Mouse (Mus musculus) small intestine, adult 2 months (tissue): ENCODE results near the gene Gsto1. TPM values are rescaled to one million over a fixed set of nuclear protein-coding genes. Genes with fewer than 3 reads are reported as not detected.
A peak's percentile ranks its signal among the peaks of the same experiment; 100 is the strongest.

Experiments
- H3K27ac ChIP-seq: fragments of 200-500 bp; 2 replicates; pipeline ENCODE4 v1.5.1; 2012; ENCODE audit warnings: low read depth, low read length, control low read depth, inconsistent platforms; ENCODE audit not compliant: insufficient read depth
- H3K27me3 ChIP-seq: fragments of 200-500 bp; 2 replicates; pipeline ENCODE4 v1.6.1; 2012; ENCODE audit warnings: mild to moderate bottlenecking, moderate library complexity, low read length, inconsistent platforms; ENCODE audit not compliant: control insufficient read depth, insufficient read depth
- H3K36me3 ChIP-seq: fragments of 200-500 bp; 2 replicates; pipeline ENCODE4 v1.6.1; 2012; ENCODE audit warnings: mild to moderate bottlenecking, low read length, control low read depth, inconsistent platforms; ENCODE audit not compliant: control insufficient read depth, insufficient read depth
- H3K4me1 ChIP-seq: fragments of 200-500 bp; 2 replicates; pipeline ENCODE4 v1.6.1; 2012; ENCODE audit warnings: low read length, inconsistent platforms, mixed read lengths; ENCODE audit not compliant: control insufficient read depth, insufficient read depth, insufficient read length
- H3K4me3 ChIP-seq: fragments of 200-500 bp; 2 replicates; pipeline ENCODE4 v1.5.1; 2012; ENCODE audit warnings: low read depth, mild to moderate bottlenecking, control low read depth, inconsistent platforms, low read length, moderate library complexity
- CTCF ChIP-seq: fragments of 200-500 bp; IDR thresholded peaks from 2 replicates; pipeline ENCODE4 v1.5.1; 2012; ENCODE audit warnings: low read depth, mild to moderate bottlenecking, control low read depth, inconsistent platforms, low read length, moderate library complexity, mixed read lengths; ENCODE audit not compliant: insufficient replicate concordance, insufficient read length; ENCODE audit errors: extremely low read depth
- POLR2A ChIP-seq: fragments of 200-500 bp; IDR thresholded peaks from 2 replicates; pipeline ENCODE4 v1.6.1; 2012; ENCODE audit warnings: low read depth, mild to moderate bottlenecking, control low read depth, inconsistent platforms, low read length, moderate library complexity
- WGBS: fragments of 180-500 bp; shearing (Covaris S2); methylation state at CpG from one replicate; pipeline ENCODE4 v1.1.7; 2018; 5-methylcytosine and 5-hydroxymethylcytosine counted together
- polyA plus RNA-seq: library from polyadenylated mRNA; depleted of rRNA; stranded (reverse); fragments of >200 nt; gene quantifications from 2 replicates; pipeline ENCODE4 v1.2.3, GENCODE M21; 2012

The Gsto1 gene
- polyA plus RNA-seq, 1 experiment, result 242 TPM

DNA sequence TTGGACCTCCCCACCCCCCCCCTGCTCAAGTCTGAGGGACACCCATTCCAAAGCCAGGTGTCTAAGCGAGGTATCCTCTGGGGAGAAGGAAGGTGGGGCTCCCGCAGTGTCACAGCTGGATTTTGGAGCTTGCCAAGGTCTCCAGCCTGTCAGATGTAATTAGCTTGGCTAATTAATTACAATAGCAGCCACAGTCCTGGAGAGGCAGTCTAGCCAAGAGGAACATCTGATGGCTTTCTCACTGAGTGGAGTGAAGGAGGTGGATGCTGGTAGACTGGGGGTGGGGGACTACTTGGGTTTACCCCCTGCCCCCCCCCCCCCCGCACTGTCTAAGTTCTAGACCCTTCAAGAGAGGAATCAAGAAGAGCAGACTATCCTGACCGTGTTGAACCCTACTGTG is 48.9 kb downstream of the Gsto1 start:
- peaks cover under 1% of the 10 kb centered on the region; the same call in 1 of the 2 replicates for H3K4me1 ChIP-seq
- no peaks in the 10 kb centered on the region for H3K27me3 ChIP-seq
- no peak overlapping the region for H3K4me3 ChIP-seq
- WGBS, result 60% methylated on average over 4 of the region's 4 CpGs
- TF ChIP-seq POLR2A, result no peak
- TF ChIP-seq CTCF, result no peak
- H3K36me3 ChIP-seq, result no peaks in the 10 kb centered on the region
- H3K27ac ChIP-seq, result no peak overlapping the region

DNA sequence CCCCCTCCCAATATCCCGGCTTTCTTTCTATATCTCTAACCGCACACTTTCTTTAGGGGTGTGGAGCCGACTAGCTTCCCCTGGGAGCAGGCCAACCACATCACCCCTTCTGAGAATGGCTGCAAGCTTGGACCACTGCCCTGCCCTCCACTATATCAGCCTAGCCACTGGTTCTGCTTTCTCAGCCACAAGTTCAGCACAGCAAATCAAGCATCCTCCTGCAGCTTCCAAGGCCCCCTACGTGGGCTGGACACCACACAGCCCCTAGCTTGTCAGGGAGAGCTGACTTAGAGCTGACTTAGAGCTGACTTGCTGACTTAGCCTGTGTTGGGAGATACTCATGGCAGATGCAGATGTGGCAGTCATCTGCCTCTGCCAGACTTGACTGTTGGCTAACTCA is 50.3 kb downstream of the Gsto1 start:
- H3K27ac ChIP-seq, result no peak overlapping the region
- no peaks in the 10 kb centered on the region for H3K36me3 ChIP-seq
- no peak overlapping the region for H3K4me3 ChIP-seq
- TF ChIP-seq CTCF (no peak), POLR2A (no peak)
- peaks cover 8% of the 10 kb centered on the region for H3K4me1 ChIP-seq
- WGBS, result 86% methylated on average over 4 of the region's 4 CpGs
- H3K27me3 ChIP-seq, result no peaks in the 10 kb centered on the region

DNA sequence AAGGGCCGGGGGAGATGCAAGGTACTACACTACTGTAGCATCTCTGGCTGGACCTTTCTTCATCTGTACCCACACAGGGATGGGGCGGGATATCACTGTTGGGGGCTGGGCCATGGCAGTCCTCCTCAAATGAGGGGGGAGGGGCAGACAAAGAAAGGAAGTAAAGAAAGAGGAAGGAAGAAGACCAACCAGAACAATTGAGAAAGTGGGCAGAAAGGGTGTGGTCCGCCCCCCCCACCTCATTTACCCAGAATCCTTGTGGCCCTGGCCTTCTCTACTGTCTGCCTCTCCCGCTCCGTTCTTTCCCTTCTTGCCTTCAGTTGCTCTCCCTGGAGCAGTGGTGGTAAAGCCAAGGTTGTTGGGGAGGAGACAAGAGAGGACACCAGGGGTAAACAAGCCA is 50.8 kb downstream of the Gsto1 start:
- WGBS, result 87% methylated on average over 5 of the region's 5 CpGs
- no peaks in the 10 kb centered on the region for H3K36me3 ChIP-seq
- H3K4me1 ChIP-seq, result peaks cover 8% of the 10 kb centered on the region
- no peak for TF ChIP-seq POLR2A
- no peak for TF ChIP-seq CTCF
- no peak overlapping the region for H3K27ac ChIP-seq
- H3K4me3 ChIP-seq, result no peak overlapping the region
- no peaks in the 10 kb centered on the region for H3K27me3 ChIP-seq

DNA sequence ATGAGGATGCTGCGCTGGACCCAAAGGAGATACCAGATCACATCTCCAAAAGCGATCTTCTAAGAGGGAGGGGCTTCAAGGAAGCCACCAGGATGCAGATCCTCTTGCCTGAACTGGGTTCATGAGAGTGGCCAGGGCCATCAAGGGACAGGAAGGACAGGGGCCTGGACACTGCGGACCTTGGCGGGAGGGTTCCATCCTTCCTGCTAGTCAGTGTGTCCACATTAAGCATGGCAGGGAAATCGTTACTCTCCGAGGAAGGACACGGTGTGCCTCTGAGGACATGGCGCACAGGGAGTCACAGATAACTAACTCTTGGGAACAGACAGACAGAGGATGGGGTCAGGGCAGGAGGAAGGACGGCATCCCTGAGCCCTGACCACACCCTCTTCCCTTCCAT is 52.8 kb downstream of the Gsto1 start:
- H3K27me3 ChIP-seq, result no peaks in the 10 kb centered on the region
- no peaks in the 10 kb centered on the region for H3K36me3 ChIP-seq
- WGBS, result 78% methylated on average over 9 of the region's 9 CpGs
- TF ChIP-seq POLR2A (no peak), CTCF (no peak)
- no peak overlapping the region for H3K4me3 ChIP-seq
- no peak overlapping the region for H3K27ac ChIP-seq
- peaks cover 8% of the 10 kb centered on the region for H3K4me1 ChIP-seq

DNA sequence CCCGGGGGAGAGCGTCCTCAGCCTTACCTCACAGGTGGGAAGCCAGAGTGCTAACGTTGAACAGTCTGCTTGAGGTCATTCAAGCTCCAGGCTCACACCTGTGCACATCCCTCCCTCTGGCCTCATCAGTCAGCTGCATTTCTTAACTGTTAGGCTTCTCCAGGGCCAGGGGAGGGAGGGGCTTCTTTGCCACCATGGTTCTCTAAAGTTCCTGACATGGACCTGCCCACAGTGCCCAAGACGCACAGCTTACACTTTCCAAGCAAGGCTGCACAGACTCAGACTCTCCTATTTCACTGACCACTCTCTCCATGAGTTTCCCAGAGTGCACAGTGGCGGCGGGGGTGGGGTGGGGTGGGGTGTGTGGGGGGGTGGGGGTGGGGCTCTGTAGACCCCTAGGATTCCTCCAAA is 54.2 kb downstream of the Gsto1 start:
- Histone ChIP-seq H3K27ac (no peak overlapping the region), H3K4me3 (no peak overlapping the region), H3K27me3 (no peaks in the 10 kb centered on the region), H3K4me1 (peaks cover 8% of the 10 kb centered on the region), H3K36me3 (no peaks in the 10 kb centered on the region)
- WGBS, result 50% methylated on average over 6 of the region's 6 CpGs
- no peak for TF ChIP-seq POLR2A
- TF ChIP-seq CTCF, result no peak

DNA sequence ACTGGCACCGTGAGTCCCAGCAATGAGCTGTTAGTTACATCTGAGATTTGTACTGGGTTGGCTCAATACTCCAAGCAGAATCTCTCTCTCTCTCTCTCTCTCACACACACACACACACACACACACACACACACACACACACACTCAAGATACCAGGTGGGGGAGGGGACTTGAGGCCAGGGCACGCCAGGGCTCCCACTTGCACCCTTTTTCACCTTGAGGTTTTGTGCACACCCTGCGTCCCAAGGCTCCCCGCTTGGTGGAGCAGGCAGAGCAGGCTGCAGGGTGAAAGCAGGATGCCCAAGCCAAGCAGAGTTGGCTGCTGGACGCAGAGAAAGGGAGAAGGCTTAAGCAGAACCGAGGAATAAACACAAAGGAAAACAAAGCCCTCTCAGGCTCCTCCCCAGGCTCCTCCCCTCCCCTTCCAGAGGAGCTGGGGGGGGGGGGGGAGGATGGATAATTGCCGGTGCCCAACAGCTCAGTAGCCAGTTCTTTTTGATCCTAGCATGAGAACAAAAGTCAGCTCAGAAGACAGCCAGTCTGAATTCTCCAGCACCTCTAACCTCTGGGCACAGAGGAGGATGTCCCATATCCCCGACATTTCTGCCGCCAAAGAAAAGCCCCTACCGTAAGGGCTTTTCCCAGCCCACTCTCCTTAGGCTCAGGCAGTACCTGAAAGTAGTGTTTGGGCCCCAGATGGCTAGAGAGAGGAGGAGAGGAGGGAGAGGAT is 54.8 kb downstream of the Gsto1 start:
- no peak for TF ChIP-seq POLR2A
- TF ChIP-seq CTCF, result no peak
- H3K27me3 ChIP-seq, result no peaks in the 10 kb centered on the region
- H3K4me3 ChIP-seq, result peak overlapping the region; percentile 25
- no peaks in the 10 kb centered on the region for H3K36me3 ChIP-seq
- 31% methylated on average over 10 of the region's 10 CpGs for WGBS
- H3K4me1 ChIP-seq, result peaks cover 8% of the 10 kb centered on the region
- H3K27ac ChIP-seq, result peak overlapping the region; percentile 25

DNA sequence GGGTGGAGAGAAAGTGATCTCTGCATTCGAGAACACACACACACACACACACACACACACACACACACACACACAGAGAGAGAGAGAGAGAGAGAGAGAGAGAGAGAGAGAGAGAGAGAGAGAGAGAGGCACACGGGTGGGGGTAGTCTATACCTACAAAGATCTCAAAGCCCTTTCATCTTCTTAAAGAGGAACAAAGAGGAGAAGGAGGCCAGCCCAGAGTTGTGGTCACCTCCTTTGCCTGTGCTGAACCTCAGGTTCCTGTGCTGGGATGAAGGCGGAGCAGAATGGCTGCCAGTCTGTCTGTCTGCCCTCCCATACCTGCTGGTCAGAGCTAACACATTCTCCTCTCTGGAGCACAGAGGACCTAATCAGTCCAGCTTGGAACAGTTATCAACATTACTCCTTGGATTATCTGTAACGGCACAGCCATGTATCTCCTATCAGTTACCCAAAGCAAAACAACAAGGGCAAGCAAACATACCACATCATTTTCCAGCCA is 55.4 kb downstream of the Gsto1 start:
- TF ChIP-seq POLR2A (no peak), CTCF (no peak)
- Histone ChIP-seq H3K4me3 (no peak overlapping the region), H3K4me1 (peaks cover 8% of the 10 kb centered on the region), H3K27ac (peak overlapping the region; percentile 25), H3K27me3 (no peaks in the 10 kb centered on the region), H3K36me3 (no peaks in the 10 kb centered on the region)
- WGBS, result 51% methylated on average over 4 of the region's 4 CpGs
